Mouse (Mus musculus) layer of hippocampus, postnatal 10 days (tissue): ENCODE data around the gene Ascc1. TPM values are rescaled to one million over a fixed set of nuclear protein-coding genes. Genes with fewer than 3 reads are reported as not detected.
"Not testable (repeated sequence)": the region's sequence is repeated elsewhere in the genome, so short reads cannot be mapped to it uniquely, and the experiment has no call there.

Experiments
- DNase-seq, 2 experiments: peaks; one replicate each; pipeline ENCODE4 v3.0.0; 2021; ENCODE audit warnings: low spot score in 2 of 2
- total RNA-seq, 2 experiments: library from RNA; stranded (reverse); gene quantifications; 2 replicates each; pipeline ENCODE4 v1.2.3; 2021

Gene Ascc1
- total RNA-seq, 2 experiments from 2014 or later, result 19.2 to 19.9 TPM

DNA sequence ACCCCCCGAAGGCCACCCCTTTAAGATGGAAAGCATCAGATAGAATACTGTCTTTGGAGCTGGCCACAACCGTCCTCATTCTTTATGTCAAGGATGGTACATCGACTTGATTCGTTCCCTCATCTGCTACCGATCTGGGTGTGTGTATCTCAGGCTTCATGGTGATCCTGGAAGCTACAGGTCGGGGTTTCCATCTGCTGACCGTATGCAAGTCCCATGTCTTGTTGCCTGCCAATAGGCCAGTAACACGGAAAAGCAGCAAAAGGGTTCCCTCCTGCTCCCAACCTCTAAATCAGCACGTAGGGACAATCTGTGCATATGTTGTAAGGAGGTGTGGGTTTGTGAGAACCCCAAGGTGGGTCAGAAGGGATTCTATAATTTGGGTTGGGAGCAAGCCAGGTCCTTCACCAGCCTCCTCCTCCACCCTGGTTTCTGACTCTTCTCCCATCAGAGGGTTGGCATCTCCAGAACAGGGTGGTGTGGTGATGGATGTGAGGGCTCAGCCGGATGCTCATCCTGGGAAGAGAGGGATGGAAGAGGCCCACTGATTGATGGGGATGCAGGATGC, 108.4 kb downstream of the Ascc1 start:
- no peak for DNase-seq

DNA sequence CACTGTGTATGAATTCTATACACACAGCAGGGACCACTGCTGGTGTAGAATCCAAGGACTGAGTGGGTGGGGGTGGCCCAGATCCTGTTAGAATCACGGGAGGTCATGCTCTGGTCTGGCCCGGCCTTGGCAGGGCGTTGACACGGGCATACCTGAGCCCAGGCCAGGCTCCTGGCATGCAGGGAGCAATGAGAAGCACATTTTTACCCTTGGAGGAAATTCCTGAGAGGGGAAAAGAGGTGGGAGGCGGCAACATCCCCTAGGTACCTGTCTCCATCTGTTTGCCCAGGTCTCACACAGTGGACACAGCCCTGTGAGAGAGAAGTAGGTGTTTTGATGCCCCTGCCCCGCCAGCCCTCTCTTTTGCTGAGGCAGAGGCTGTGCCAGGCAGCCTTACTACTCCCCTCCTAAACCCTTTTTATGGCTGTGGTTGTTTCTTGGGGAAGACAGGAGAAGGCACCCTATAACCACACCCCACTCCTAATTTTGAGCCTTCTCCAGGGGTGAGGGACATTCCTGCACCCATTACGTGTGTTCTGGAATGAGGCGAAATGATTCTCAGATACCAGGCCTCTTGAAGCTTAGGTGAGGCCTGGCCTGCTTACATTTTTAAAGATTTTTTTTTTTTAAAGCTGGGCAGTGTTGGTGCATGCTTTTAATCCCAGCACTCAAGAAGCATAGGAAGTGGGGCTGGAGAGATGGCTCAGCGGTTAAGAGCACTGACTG, 111.5 kb downstream of the Ascc1 start:
- no peak for DNase-seq

DNA sequence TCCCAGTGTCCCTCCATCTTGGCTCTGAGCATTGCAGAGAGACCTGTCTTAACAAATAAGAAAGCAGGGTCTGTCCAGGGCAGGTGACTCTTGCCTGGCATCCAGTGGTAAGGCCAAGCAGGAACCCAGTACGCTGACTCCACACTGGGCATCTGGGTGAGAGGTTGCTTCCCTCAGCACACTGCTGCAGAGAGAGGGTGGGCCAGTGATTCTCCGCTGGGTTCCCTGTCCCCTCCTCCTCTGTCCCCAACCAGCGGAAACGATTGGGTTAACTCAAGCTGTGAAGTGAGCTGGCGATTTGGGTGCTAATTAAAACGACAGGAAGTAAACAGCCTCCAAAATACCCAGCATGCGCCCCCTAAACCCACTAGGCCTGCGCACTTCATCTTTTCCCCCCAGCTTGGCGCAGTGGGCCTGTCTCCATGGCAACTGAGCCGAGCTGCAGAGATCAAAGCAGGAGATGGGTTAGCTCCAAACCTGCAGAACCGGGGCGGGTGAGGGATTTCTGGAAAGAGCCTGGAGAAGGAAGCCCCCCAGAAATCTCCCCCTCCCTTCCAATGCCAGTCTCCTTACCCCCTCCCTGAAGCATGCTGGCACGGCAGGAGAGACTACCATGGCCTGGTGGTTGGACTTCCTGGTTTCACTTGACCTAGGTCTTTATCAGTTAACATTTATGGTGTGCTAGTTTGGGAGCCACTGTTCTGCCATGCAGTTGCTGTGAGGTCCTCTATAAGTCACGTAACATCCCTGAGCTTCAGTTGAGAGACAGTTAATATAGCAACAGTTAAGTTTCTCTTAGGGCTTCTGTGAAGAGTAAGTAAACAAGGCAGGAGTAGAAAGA, 113.0 kb downstream of the Ascc1 start:
- peak; percentile 86 to 91 for DNase-seq

DNA sequence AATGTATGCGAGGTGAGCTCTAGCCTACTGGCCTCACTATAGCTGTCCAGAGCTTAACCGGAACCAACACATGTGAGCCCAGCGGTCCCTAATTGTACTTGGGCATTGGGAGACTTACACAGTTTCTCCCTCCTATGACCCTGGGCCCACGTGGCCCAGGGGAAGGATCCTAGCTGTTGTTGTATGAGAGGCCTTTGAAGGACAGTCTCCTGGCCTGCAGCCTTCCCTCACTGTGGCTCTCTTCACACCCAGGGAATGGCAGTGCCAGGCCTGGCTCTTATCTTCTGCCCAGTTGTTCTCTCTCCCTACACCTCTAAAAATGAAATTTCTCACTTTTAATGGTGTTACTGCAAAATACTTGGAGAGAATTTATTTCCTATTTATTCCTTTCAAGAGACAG, 114.4 kb downstream of the Ascc1 start:
- DNase-seq, result no peak

DNA sequence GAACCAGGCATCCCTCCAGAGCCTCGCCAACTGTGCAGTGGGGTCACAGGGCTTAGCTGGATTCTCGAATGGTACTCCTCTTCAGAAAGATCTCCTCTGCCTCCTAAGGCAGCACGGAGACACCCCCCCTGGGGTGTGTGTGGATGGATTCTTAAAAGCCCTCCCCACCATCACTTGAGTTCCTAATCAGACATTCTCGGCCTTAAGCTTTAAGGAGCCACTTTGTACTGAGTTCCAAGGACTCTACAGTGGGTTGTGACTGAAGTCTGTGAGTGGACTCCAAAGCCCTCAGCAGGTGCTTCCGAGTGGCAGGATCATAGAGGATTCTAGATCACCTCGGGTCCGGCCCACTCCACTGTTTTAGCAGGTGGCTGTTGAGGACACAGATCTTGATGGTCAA, 115.9 kb downstream of the Ascc1 start:
- no peak for DNase-seq

DNA sequence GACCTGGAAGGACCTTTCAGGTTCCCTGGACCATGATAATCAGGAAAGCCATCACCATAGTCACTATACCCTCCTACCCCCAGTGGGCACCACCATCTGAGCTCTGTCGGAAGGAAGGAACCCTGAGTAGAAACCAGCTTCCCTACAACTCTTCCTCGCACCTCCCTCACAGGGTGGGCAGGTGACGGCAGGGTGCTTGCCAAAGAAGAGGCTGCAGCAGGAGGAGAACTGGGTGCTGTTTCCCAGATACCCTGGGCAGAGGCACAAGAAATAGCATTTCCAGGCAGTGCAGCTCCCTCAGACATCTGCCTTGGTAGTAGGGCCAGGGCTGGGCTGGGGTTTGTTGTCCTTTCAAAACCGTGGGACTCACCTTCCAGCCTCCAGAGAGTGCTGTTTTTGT, 118.0 kb downstream of the Ascc1 start:
- no peak for DNase-seq

DNA sequence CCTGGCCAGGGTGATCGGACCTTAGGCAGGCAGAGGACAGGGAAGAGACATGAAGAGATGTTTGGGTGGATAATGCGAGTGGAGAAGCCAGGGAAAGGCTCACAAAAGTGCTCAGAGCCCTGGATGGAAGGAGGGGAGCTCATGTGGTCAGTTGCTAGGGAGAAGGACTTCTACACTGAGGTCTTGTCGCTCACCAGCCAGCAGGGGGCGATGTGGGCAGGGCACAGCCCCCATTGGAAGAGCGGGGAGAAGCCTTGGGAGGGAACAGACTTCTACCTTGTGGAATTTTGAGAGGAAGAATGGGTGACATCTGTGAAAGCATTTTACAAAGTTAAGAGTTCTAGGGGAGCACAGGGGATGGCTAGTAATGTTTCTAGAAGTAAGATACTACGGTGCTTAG, 121.5 kb downstream of the Ascc1 start:
- DNase-seq, result no peak

DNA sequence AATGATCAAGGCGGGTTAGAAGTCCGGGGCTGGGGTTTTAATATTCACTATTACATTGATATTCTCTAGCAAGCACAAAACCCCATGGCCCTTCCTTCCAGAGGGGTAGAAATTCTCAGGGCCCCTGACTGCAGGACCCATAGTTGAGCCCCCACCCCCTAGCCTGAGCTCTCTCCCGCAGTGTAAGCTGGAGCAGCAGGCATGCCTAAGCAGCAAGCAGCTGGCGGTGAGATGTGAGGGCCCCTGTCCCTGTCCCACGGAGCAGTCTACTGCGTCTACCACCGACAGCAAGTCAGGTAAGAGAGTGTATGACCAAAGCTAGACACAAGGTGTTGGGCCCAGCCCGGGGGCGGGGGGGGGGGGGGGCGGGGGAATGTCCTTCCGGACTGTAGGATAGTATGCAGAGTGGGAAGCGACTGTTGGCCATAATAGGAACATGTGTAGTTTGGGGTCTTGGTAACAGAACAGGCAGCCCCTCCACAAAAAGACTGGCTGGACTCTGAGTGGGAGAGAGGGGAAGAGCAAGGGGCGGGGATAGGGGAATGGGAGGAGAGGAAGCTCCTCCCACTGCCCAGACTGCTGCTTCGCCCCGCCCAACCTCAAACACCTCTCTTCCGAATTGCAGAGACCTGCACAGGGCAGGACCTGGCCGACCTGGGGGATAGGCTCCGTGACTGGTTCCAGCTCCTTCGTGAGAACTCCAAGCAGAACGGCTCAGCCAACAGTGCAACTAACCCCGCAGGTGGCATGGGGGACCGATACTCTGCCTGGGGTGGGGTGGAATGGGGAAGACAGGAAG, 123.1 kb downstream of the Ascc1 start:
- no peak for DNase-seq

DNA sequence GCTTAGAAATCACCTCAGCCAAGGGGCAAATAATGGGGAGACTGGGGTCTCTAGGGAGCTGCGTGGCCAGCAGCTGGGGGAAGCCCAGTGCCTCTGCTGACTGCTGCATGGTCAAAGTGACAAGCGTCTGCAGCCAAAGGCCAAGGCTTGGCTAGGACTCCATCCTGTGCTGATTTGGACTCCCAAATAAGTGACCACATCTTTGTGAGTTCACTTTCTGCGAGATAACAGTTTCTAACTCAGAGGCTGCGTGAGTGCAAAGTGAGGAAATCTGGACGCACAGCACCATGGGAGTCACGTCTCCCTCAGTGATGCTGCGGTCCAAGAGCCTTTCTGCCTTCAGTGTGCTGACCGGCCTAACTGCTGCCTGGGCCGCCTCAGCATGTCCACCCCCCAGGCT, 125.7 kb downstream of the Ascc1 start:
- DNase-seq, result no peak

DNA sequence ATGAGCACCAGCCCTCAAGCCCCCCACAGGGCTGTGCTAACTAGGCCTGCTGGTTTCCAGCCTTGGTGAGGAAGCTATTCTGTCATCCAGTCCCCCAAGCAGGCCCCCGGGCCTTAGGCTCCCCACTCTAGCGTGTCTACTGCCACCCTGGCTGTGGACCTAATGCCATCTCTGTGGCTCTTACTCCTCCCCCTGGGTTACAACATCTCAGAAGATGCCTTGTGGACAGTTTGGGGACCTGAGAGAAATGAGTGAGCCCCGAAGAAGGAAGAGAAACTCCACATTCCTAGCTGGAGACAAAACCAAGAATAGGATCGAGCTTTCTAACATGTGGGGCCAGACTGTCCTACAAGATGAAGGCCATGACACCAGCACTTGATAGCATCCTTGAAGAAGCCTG, 127.9 kb downstream of the Ascc1 start:
- no peak for DNase-seq

DNA sequence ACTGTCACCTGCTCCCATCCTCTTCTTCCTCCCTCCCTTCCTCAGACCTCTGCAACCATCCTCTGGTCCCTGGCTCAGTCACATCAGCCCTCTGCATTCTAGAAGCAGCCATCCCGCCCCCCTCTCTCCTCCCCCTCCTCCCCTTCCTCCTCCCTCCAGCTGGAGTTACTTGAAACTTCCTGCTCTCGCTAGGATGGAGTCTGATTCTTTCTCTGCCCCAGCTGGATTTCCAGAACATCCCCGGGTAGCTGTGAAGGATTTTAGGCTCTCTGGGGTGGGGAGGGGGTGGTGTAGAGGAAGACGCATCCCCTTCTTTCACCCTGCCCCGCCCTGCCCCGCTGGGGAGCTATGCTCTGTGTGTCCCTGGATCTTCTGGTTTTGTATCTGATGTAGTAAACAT, 130.9 kb downstream of the Ascc1 start:
- no peak for DNase-seq

DNA sequence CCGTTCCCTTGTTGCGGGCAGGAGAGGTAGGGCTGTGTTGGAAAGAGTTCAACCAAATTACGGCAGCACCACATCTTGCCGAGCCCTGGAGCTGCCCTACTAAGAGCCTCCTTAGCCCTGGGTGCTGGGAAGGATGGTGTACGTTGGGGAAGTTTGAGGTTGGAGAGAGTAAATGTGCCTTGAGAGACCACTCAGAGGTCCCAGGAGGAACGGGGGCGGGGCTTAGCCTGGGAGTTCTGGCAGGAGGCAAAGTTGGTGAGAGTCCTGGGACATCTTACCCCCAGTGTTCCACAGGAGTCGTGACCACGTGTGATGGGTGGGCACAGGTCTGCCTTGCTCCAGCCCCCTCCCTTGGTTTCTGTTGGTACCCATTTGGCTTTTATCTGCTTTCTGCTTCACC, 131.6 kb downstream of the Ascc1 start:
- no peak for DNase-seq

DNA sequence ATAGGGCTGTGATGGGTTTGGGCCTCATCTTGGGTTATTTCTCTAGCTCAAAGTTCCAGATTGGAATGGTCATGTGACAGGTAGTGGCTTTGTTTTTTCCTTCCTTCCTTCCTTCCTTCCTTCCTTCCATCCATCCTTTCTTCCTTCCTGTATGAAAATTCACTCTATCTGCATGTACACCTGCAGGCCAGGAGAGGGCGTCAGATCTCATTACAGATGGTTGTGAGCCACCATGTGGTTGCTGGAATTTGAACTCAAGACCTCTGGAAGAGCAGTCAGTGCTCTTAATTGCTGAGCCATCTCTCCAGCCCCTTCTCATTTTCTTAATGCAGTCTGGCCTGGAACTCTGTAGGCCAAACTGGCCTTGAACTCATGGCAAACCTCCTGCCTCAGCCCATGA, 133.4 kb downstream of the Ascc1 start:
- DNase-seq, result not testable (repeated sequence)

DNA sequence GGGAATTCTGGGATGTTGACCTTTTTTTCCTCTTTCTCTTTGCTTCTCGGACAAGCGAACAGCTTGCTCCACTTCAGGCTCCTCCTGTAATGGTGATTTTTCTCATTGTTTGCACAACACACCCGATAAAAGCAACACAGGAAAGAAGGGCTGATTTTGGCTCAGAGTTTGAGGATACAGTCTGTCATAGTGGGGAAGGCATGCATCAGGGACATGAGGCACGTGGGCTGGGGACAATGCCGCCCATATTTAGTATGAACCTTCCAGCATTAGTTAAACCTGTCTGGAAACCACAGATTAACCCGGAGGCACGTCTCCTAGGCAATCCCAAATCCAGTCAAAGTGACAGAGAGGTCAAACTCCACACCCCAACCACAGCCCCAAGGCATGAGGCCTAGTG, 134.3 kb downstream of the Ascc1 start:
- DNase-seq, result no peak

DNA sequence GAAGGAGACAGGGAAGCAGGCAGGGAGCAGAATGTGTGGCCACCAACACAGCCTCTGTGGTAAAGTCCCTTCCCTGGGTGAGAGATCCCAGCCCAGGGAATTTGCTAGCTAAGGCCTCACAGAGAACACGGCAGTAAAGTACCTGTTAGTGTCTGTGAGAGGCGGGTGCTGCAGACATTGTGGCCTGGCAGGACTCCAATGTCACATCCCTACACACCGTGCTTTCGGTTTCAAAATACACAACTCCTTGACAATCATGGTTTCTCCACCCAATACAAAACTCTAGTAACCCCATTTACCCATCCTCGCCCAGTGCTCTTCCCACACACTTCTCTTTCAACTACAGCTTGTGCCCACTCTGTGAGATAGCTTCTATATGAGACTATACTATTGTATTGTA, 136.1 kb downstream of the Ascc1 start:
- DNase-seq, result no peak

DNA sequence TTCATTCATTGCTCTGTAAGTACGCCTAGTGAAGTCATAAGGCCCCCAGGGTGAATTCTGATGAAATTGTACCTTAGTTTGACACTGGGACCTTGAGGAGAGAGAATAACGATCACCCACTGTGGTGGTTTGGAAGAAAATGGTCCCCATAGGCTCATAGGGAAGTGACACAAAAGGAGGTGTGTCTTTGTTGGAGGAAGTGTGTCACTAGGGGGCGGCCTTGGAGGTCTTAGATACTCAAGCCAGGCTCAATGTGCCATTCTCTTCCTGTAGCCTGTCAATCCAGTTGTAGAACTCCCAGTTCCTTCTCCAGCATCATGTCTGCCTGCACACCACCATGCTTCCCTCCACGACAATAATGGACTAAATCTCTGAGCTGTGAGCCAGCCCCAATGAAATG, 138.1 kb downstream of the Ascc1 start:
- DNase-seq, result no peak

DNA sequence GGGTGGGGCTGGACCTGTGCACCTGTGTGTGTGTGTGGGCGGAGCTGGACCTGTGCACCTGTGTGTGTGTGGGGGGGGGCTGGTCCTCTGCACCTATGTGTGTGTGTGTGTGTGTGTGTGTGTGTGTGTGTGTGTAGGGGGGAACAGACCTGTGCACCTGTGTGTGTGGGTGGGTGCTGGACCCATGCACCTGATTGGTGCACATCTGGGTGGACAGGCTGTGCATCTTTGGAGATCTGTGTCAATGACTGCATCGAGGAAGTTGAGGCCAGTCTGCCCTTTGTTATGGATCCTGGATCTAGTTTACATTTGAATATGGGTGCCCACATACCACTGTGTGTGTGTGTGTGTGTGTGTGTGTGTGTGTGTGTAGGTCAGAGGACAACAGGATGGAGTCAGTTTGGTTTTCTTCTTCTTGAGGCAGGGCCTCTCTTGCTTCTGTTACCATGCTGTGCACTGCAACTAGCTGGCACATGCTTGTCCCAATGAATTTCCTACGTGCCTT, 139.1 kb downstream of the Ascc1 start:
- no peak for DNase-seq

DNA sequence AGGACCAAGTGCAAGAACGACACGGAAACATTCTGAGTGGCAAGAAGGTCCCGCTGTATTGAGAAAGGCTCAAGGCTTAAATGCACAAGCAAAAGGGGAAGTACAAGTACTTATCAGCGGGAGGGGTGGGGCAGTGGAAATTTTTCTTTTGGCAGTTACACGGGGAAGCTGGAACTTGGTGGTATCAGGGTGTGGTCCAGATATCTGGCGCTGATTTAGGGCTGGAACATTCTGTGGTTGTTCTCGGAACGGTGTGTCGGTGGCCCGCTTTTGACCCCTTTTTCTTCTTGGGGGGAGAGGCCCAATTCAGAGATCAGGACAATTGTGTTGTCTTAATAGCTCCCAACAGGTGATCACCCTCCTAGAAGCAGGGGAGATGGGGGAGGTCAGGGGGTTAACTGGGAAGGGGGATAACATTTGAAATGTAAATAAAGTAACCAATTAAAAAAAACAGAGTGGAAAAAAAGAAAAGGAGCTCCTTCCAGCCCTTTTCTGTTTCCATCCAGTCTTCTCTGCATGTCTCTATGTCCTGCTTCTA, 145.0 kb downstream of the Ascc1 start:
- DNase-seq, result not testable (repeated sequence)

DNA sequence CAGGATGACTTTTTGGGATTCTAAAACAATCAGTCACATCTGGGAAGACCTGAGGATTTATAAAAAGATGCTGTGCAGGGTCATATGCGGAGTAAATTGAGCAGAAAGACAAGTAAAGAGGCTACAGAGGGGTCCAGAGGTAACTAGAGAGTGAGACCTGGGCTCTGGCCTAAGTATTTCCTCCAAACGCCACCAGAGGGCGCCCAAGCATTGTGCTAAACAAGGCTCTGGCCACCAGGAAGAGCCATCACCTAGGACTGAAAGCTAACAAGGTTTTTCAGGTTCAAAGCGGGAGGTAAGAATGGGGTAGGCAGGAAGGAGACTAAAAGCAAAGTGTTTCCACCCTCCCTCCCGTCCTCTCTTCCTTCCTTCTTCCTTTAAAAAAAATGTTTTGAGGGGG, 145.5 kb downstream of the Ascc1 start:
- DNase-seq, result peak; percentile 85 to 87
